Mouse (Mus musculus) gastrocnemius, postnatal 36 days (tissue): ENCODE measurements at regions not wholly inside any gene's neighbourhood (a gene's known extent, or its start where the extent isn't known, plus 50 kb on each side); places are given as distances from the start of the nearest gene placed in this dataset.
A peak's percentile ranks its signal among the peaks of the same experiment; 100 is the strongest.

ENCODE experiments used
- DNase-seq, 2 experiments: peaks; one replicate each; pipeline ENCODE4 v3.0.0; 2022
- intact Hi-C: fragments of 180-260 bp; cut with DNase I; formaldehyde crosslinking; loops from one replicate; pipeline ENCODE4 v1.15.1; 2025

DNA sequence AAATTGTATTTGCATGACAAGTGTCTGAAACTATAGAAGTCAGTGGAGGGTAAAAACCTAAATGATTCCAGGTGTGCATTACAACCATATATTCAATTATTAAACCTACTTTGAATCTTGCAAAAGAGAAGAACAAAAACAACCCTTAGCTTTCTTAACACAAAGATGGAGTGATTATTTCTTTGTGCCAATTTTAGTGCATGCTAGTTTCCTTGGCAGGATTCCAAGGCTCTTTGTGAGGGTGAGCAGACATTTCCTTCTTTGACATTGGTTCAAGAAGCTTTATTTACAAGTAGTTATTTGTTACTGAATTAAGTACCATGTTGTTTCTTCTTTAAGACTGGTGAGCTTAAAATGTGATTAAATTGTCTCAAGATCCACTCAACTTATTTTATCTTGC, 401.2 kb downstream of the Col12a1 start:
- intact Hi-C loops: no loop called here
- no peak for DNase-seq

DNA sequence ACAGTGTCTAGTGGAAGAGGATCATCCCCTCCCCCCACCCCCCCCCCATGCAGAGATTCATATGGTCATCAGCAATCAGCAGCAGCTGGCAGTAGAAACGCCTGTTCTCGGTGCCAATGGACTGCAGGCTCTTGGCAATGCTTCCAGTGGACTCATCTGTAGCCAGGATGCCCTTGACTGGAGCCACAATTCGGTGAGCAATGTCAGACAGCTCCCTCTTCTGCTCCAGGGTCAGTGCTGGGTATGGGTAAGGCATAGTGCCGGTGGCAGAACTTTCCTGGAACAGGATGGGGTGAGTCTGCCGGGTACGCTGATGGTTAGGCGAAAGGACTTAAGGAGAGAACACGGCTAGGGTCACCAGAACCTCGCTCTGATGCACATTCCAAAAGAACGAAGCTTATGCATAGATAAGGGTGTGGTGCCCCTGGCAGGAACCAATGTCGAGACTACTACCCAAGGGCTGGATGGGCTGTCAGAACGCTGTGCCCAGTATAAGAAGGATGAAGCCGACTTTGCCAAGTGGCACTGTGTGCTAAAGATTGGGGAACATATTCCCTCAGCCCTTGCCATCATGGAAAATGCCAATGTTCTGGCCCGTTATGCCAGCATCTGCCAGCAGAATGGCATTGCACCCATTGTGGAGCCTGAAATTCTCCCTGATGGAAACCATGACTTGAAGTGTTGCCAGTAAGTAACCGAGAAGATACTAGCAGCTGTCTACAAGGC, 372.1 kb downstream of the Col12a1 start:
- DNase-seq: no peak
- intact Hi-C loops: no loop called here

DNA sequence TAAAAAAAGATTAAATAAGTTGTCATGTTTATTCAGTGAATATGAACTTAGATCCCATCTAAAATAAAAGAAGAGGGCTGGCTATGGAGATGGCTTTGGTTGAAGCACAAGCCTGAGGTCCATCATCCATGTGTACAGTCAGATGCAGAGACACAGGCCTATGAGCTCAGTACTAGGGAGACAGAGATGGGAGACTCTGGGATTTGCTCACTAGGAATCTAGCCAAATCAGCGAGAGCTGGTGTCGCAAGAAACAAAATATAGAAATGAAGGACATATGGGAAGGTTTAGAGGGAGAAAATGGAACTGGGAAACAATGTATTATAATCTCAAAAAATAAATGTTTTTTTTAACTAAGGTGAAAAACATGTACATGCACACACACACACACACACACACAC, 326.6 kb downstream of the Col12a1 start:
- DNase-seq: no peak
- intact Hi-C loops: no loop called here

GRCm38 (mm10) chr9:79414989-79415388, 303.6 kb downstream of the Col12a1 start:
- intact Hi-C loops: no loop called here
- DNase-seq: no peak

DNA sequence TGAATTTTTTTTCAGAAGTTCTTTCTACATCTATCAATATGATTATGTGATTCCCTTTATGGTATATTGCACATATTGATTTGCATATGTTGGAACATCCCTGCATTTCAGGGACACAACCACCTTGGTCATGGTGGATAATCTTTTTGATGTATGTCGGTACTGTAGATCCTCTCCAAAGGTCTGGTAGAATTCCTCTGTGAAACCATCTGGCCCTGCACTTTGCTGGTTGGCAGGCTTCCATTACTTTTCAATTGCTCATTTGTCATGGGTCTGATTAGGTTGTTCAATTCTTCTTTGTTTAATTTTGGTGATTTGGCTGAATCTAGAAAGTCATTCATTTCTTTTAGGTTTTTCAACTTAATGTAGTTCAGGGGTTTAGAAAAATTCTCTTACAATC, 288.2 kb downstream of the Col12a1 start:
- intact Hi-C loops: no loop called here
- DNase-seq: no peak

DNA sequence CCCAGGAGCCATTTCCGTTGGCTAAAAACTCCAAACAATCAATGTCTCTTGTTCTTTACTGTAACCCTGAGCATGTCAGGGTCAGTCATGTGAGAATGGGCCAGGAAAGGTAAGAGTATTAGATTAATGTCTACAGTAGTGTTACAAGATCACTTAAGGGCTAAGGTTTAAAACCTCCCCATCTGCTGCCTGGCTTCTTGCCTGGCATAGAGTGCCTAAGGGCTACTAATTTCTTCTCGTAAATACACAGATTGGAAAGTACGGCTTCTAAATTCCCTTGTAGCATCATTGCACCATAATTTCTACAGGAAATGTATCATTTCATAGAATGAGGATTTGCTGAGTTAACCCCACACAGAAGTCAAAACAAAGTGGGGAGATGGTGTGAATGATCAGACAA, 281.0 kb downstream of the Col12a1 start:
- intact Hi-C loops: no loop called here
- no peak for DNase-seq

DNA sequence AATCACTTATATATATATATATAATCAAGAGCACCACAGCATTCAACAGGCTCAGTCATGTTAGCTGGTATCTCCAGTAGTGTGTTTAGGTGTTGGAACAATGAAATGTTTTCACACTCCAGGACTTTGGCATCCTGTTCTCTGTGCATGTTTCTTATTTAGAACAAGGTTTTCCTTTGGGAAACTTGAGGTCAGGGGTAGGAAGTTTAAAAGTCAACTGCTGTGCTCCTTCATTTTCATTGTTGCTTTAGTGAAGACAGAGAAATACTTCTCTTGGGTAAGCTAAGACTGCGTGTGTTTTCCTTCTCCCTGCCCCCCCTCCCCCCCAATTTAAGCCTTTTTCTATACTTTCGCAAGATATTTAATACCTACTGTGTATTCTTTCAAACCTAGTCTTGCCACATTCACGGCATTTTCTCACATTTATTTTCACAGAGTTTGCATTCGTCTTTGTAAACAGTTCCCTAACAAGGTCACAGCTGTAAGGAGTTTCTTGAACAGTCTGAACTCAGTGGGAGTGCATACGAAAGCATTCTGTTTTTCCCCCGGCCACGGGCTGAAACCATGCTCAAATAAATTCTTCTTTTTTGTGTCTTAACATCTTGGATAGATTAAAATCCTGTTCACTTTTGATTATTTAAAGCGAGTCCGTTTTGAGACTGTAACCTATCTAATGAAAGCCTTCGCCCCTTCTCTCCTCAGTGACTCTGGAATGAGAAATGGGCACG, 279.2 kb downstream of the Col12a1 start:
- intact Hi-C loops: no loop called here
- DNase-seq: no peak

DNA sequence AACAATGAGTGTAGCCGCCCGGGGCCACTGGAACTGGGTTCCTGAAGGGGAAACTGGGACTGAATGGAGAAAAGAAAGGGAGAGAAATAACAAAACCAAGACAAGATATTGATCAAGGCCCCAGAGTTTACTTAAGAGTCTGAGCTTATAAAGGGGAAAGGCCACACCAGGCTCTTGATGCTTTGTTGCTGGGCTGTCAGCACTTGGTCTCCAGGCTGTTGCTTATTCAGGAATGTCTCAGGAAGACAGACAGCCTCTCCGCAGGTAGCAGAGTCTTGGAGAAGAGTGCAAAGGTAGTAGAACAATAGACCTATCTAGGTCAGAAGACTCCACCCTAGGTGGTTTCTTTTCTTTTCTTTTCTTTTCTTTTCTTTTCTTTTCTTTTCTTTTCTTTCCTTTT, 263.4 kb downstream of the Col12a1 start:
- intact Hi-C loops: no loop called here

DNA sequence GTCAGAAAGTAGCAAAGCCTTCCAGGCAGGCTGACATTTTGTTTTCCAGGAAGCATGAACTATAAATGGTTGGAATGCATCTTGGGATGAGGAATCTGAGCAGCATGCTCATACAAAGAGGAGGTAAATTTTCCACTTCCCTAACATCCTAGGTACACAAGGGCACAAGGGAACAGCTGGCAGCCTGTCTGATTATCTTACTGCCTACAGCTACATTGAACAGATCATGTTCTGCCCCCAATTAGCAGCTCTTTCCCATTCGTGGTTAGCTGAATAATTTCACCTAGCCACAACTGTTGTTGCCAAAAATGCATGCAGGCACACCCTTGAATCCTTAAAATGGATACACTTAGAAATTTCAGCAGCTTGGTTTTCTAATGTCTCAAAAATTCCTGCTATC, 239.5 kb downstream of the Col12a1 start:
- intact Hi-C loops: no loop called here
- no peak for DNase-seq

More for the DNA sequence above, 263.4 kb downstream of the Col12a1 start:
- no peak for DNase-seq

- DNase-seq: no peak
- intact Hi-C loops: no loop called here
Observed at GRCm38 (mm10) chr9:79500253-79500652, 218.4 kb downstream of the Col12a1 start.

DNA sequence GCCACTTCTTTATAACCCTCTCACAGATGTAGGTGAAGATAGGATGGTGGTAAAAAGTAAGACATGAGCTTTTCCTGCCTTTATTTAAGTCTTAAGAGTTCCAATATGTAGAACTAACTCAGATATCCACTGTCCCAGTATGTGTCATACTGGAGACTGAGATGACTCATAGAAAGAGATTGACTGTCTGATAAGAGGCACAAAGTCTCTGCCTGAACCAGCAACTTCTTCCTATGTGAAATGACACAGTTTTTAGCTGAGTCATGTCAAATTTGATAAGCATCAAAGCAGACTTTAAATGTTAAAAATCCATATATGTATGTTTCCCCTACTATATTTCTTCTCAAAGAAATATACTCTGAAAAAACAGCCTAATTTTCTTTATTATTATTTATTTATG, 216.6 kb downstream of the Col12a1 start:
- intact Hi-C loops: no loop called here
- DNase-seq: no peak

GRCm38 (mm10) chr9:79516384-79516783, 202.2 kb downstream of the Col12a1 start:
- intact Hi-C loops: loop anchor here (10.0 kb wide), 1 partner anchor 178 kb away; no protein-coding TSS in a partner anchor
- no peak for DNase-seq

GRCm38 (mm10) chr9:79517461-79517860, 201.2 kb downstream of the Col12a1 start:
- DNase-seq: peak in 1 of 2 experiments; percentile 5
- intact Hi-C loops: loop anchor here (10.0 kb wide), 1 partner anchor 177 kb away; no protein-coding TSS in a partner anchor

DNA sequence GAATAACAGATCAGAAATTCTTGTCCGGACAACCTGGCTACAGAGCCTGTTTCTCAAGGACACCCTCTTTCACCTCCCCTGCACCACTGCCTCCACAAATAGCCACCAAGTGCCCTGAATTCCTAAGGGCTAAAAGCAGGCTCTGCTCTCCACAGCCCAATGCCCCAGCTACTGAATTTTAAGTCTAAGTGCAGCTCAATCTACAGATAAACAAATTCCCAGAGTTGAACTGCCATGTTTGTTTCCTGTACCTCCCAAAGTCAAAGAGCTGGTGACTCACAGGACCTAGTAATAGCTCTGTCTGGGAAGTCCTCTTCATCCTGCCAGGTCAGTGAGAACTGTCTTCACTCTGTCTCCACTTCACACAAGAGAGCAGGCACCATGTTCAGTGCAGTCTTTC, 200.0 kb downstream of the Col12a1 start:
- DNase-seq: no peak
- intact Hi-C loops: loop anchor here (10.0 kb wide), 1 partner anchor 176 kb away; no protein-coding TSS in a partner anchor

DNA sequence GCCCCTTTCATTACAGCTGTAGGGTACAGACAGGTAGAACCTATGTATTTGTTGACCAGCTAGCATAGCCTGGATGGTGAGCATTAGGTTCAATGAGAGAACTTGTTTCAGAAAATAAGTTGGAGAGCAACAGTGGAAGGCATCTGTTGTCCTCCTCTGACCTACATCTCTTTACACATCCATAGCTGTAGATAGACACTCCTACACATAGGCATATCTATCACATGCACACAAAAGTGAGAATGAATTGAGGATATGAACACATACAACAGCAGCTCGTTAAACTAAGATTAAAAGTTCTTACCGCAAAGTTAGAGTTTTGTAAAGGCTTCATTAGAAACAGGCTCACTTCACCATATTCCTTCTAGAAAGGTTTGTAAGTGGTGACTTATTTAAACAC, 198.1 kb downstream of the Col12a1 start:
- intact Hi-C loops: no loop called here
- DNase-seq: no peak

- intact Hi-C loops: no loop called here
- DNase-seq: no peak
Observed at GRCm38 (mm10) chr9:79523054-79523453, 195.6 kb downstream of the Col12a1 start.

DNA sequence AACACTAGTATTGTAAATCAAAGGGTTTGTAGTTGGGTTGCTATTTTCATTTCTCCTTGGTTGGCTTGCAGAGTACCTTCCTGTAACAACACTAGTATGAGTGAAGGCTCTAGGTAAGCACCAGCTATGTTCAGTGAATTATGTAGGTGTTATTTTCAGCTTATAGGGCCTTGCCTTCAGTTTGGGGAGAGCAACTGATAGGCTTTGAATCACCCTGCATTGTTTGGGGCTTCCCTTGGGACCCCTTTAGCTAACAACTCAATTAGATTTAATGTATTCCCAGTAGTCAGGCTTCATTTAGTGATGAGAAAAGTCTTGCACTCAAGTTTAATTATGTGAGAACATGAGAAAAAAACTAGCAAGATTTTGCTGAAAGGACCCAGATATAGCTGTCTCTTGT, 193.6 kb downstream of the Col12a1 start:
- intact Hi-C loops: no loop called here
- no peak for DNase-seq

GRCm38 (mm10) chr9:79526390-79526789, 192.2 kb downstream of the Col12a1 start:
- intact Hi-C loops: no loop called here
- no peak for DNase-seq

- intact Hi-C loops: no loop called here
- no peak for DNase-seq
Observed at GRCm38 (mm10) chr9:79527331-79527730, 191.3 kb downstream of the Col12a1 start.
